Mouse (Mus musculus) small intestine, adult 2 months (tissue): Measurements from ENCODE around the gene Hbb-y.

Experiments used
- CTCF ChIP-seq: fragments of 200-500 bp; IDR thresholded peaks from 2 replicates; pipeline ENCODE4 v1.5.1; 2012; ENCODE audit warnings: low read depth, mild to moderate bottlenecking, control low read depth, inconsistent platforms, low read length, moderate library complexity, mixed read lengths; ENCODE audit not compliant: insufficient replicate concordance, insufficient read length; ENCODE audit errors: extremely low read depth
- POLR2A ChIP-seq: fragments of 200-500 bp; IDR thresholded peaks from 2 replicates; pipeline ENCODE4 v1.6.1; 2012; ENCODE audit warnings: low read depth, mild to moderate bottlenecking, control low read depth, inconsistent platforms, low read length, moderate library complexity

DNA sequence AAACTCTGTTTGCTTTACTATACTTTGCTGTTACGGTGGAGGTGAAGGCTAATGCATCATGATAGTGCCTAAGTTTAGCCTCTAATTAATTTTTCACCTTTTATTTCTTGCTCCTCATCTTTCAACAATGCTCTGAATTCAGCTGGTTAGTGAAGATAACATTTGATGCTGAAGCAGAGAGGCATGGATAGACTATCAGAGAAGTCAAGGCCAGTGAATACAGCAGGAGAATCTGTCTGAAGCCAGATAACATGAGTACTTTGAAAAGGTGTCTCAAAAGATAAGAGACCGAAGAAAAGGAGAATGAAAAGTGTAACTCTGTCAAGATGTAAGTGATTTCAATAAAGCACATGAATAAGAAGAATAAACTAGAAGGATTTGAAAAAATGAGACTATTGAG lies 24.1 kb upstream of the Hbb-y start:
- TF ChIP-seq POLR2A (no peak), CTCF (no peak)
